Mouse (Mus musculus): ENCODE results near the gene Gtpbp1. TPM values are rescaled to one million over a fixed set of nuclear protein-coding genes. Genes with fewer than 3 reads are reported as not detected.

Gtpbp1 gene
- polyA plus RNA-seq, 1 experiment from 2014 or later: 45.2 TPM

GRCm38 (mm10) chr15:79764539-79765267, 74.1 kb downstream of the Gtpbp1 start:
- Histone ChIP-seq H3K27ac (no peak overlapping the region), H3K36me3 (peaks cover 44% of the 10 kb centered on the region), H3K4me1 (replicated peaks) (peaks cover 25% of the 10 kb centered on the region), H3K4me3 (no peak overlapping the region), H3K9me3 (no peaks in the 10 kb centered on the region), H3K27me3 (no peaks in the 10 kb centered on the region), H3K4me2 (no peak overlapping the region), H3K9ac (peak overlapping the region; percentile 39; the same call in 1 of the 2 replicates)
- no peak for ATAC-seq (ENCODE audit: low FRiP score)
- WGBS: 85% methylated on average over 11 of the region's 11 CpGs

- ATAC-seq (ENCODE audit: low FRiP score): no peak
- H3K4me2 ChIP-seq: no peak overlapping the region
- 90% methylated on average over 2 of the region's 2 CpGs for WGBS
Observed at GRCm38 (mm10) chr15:79765361-79765760, 74.7 kb downstream of the Gtpbp1 start.

GRCm38 (mm10) chr15:79766168-79766567, 75.5 kb downstream of the Gtpbp1 start:
- WGBS: 77% methylated on average over 10 of the region's 10 CpGs
- Histone ChIP-seq H3K9ac (no peak overlapping the region), H3K4me1 (replicated peaks) (peaks cover 38% of the 10 kb centered on the region), H3K9me3 (no peaks in the 10 kb centered on the region), H3K27me3 (no peaks in the 10 kb centered on the region), H3K4me2 (no peak overlapping the region), H3K36me3 (peaks cover 37% of the 10 kb centered on the region), H3K4me3 (no peak overlapping the region), H3K27ac (no peak overlapping the region)
- ATAC-seq (ENCODE audit: low FRiP score): no peak

More at GRCm38 (mm10) chr15:79765361-79765760, 74.7 kb downstream of the Gtpbp1 start:
- 0 out of 2 replicates have a peak overlapping the region, but pooled peaks have one; percentile 29 for H3K9ac ChIP-seq
- peaks cover 44% of the 10 kb centered on the region for H3K36me3 ChIP-seq
- peaks cover 31% of the 10 kb centered on the region for H3K4me1 ChIP-seq (replicated peaks)
- no peak overlapping the region for H3K4me3 ChIP-seq
- H3K27me3 ChIP-seq: no peaks in the 10 kb centered on the region
- no peak overlapping the region for H3K27ac ChIP-seq
- no peaks in the 10 kb centered on the region for H3K9me3 ChIP-seq

- Histone ChIP-seq H3K9ac (no peak overlapping the region), H3K4me1 (replicated peaks) (peaks cover 41% of the 10 kb centered on the region), H3K9me3 (no peaks in the 10 kb centered on the region), H3K27me3 (no peaks in the 10 kb centered on the region), H3K36me3 (peaks cover 34% of the 10 kb centered on the region), H3K4me3 (no peak overlapping the region), H3K4me2 (no peak overlapping the region), H3K27ac (no peak overlapping the region)
- 88% methylated on average over 10 of the region's 10 CpGs for WGBS
- no peak for ATAC-seq (ENCODE audit: low FRiP score)
Observed at GRCm38 (mm10) chr15:79766586-79767071, 76.0 kb downstream of the Gtpbp1 start.

GRCm38 (mm10) chr15:79767327-79767961, 76.8 kb downstream of the Gtpbp1 start:
- peaks cover 25% of the 10 kb centered on the region for H3K36me3 ChIP-seq
- no peak overlapping the region for H3K4me2 ChIP-seq
- no peaks in the 10 kb centered on the region for H3K9me3 ChIP-seq
- no peak overlapping the region for H3K4me3 ChIP-seq
- H3K4me1 ChIP-seq (replicated peaks): peaks cover 44% of the 10 kb centered on the region
- no peaks in the 10 kb centered on the region for H3K27me3 ChIP-seq
- 0 out of 2 replicates have a peak overlapping the region, but pooled peaks have one; percentile 35 for H3K9ac ChIP-seq
- H3K27ac ChIP-seq: 0 out of 2 replicates have a peak overlapping the region, but pooled peaks have one; percentile 35
- WGBS: 81% methylated on average over 16 of the region's 16 CpGs
- no peak for ATAC-seq (ENCODE audit: low FRiP score)

- no peaks in the 10 kb centered on the region for H3K9me3 ChIP-seq
- no peak overlapping the region; the same call in 1 of the 2 replicates for H3K27ac ChIP-seq
- ATAC-seq (ENCODE audit: low FRiP score): no peak
- peaks cover 17% of the 10 kb centered on the region for H3K36me3 ChIP-seq
- 57% methylated on average over 6 of the region's 6 CpGs for WGBS
- 0 out of 2 replicates have a peak overlapping the region, but pooled peaks have one; percentile 3 for H3K9ac ChIP-seq
- H3K4me2 ChIP-seq: no peak overlapping the region
- H3K27me3 ChIP-seq: no peaks in the 10 kb centered on the region
- H3K4me1 ChIP-seq (replicated peaks): peaks cover 48% of the 10 kb centered on the region
- no peak overlapping the region for H3K4me3 ChIP-seq
Observed at GRCm38 (mm10) chr15:79768302-79768701, 77.7 kb downstream of the Gtpbp1 start.

GRCm38 (mm10) chr15:79770629-79771240, 80.1 kb downstream of the Gtpbp1 start:
- Histone ChIP-seq H3K9me3 (no peaks in the 10 kb centered on the region), H3K9ac (0 out of 2 replicates have a peak overlapping the region, but pooled peaks have one; percentile 29), H3K27ac (no peak overlapping the region; the same call in 1 of the 2 replicates), H3K4me3 (no peak overlapping the region), H3K27me3 (no peaks in the 10 kb centered on the region), H3K36me3 (no peaks in the 10 kb centered on the region), H3K4me1 (replicated peaks) (peaks cover 64% of the 10 kb centered on the region), H3K4me2 (no peak overlapping the region)
- WGBS: 72% methylated on average over 21 of the region's 21 CpGs
- ATAC-seq (ENCODE audit: low FRiP score): no peak

Other genes with a start within 250 kb of the Gtpbp1 start
- 231 and 245 TPM in 2 replicates for gene Csnk1e, start 235.3 kb upstream of the Gtpbp1 start, polyA plus RNA-seq (2015; fragmentation: Nextera tagmentation; extraction: Ambion mirVana)
- gene Kcnj4, start 185.6 kb upstream of the Gtpbp1 start, polyA plus RNA-seq (2015; fragmentation: Nextera tagmentation; extraction: Ambion mirVana): not detected in 2 replicates
- 12.5 TPM in 2 replicates for gene Kdelr3, start 174.4 kb upstream of the Gtpbp1 start, polyA plus RNA-seq (2015; fragmentation: Nextera tagmentation; extraction: Ambion mirVana)
- 59.2 and 61.0 TPM in 2 replicates for gene Ddx17, start 144.1 kb upstream of the Gtpbp1 start, polyA plus RNA-seq (2015; fragmentation: Nextera tagmentation; extraction: Ambion mirVana)
- 0.82 and 1.00 TPM in 2 replicates for gene Dmc1, start 85.7 kb upstream of the Gtpbp1 start, polyA plus RNA-seq (2015; fragmentation: Nextera tagmentation; extraction: Ambion mirVana)
- 5.4 and 5.6 TPM in 2 replicates for gene Fam227a, start 31.9 kb upstream of the Gtpbp1 start, polyA plus RNA-seq (2015; fragmentation: Nextera tagmentation; extraction: Ambion mirVana)
- 84.2 and 85.8 TPM in 2 replicates for gene Cby1, start 31.6 kb upstream of the Gtpbp1 start, polyA plus RNA-seq (2015; fragmentation: Nextera tagmentation; extraction: Ambion mirVana)
- gene Tomm22, start 20.0 kb upstream of the Gtpbp1 start, polyA plus RNA-seq (2015; fragmentation: Nextera tagmentation; extraction: Ambion mirVana): 246 and 253 TPM in 2 replicates
- gene Josd1, start 2.9 kb upstream of the Gtpbp1 start, polyA plus RNA-seq (2015; fragmentation: Nextera tagmentation; extraction: Ambion mirVana): 19.1 and 20.2 TPM in 2 replicates
- gene Sun2, start 51.7 kb downstream of the Gtpbp1 start, polyA plus RNA-seq (2015; fragmentation: Nextera tagmentation; extraction: Ambion mirVana): 9.8 and 10.2 TPM in 2 replicates
- 83.5 and 84.9 TPM in 2 replicates for gene Dnal4, start 87.0 kb downstream of the Gtpbp1 start, polyA plus RNA-seq (2015; fragmentation: Nextera tagmentation; extraction: Ambion mirVana)
- gene Nptxr, start 113.9 kb downstream of the Gtpbp1 start, polyA plus RNA-seq (2015; fragmentation: Nextera tagmentation; extraction: Ambion mirVana): 21.0 and 21.4 TPM in 2 replicates
- 0.34 and 0.51 TPM in 2 replicates for gene Npcd, start 143.4 kb downstream of the Gtpbp1 start, polyA plus RNA-seq (2015; fragmentation: Nextera tagmentation; extraction: Ambion mirVana)
- 50.2 and 52.6 TPM in 2 replicates for gene Cbx6, start 143.8 kb downstream of the Gtpbp1 start, polyA plus RNA-seq (2015; fragmentation: Nextera tagmentation; extraction: Ambion mirVana)
- 4.5 and 4.7 TPM in 2 replicates for gene Apobec3, start 200.8 kb downstream of the Gtpbp1 start, polyA plus RNA-seq (2015; fragmentation: Nextera tagmentation; extraction: Ambion mirVana)

All from hindbrain, embryonic 13.5 days (tissue).